Mouse (Mus musculus) brown adipose tissue, adult 24 weeks (tissue): ENCODE data around the gene Grm2. TPM values are rescaled to one million over a fixed set of nuclear protein-coding genes. Genes with fewer than 3 reads are reported as not detected.
A peak's percentile ranks its signal among the peaks of the same experiment; 100 is the strongest.

ENCODE experiments used
- H3K27ac ChIP-seq: fragments of 200-500 bp; replicated peaks from 2 replicates; pipeline ENCODE4 v1.5.1; 2012; ENCODE audit warnings: low read depth, mild to moderate bottlenecking, low read length
- H3K4me1 ChIP-seq: fragments of 200-500 bp; 2 replicates; pipeline ENCODE4 v1.6.1; 2012; ENCODE audit warnings: low read length, mixed read lengths; ENCODE audit not compliant: control insufficient read depth, insufficient read depth, insufficient read length
- H3K4me3 ChIP-seq: fragments of 200-500 bp; 2 replicates; pipeline ENCODE4 v1.5.1; 2012; ENCODE audit warnings: low read depth, mild to moderate bottlenecking, low read length, moderate library complexity; ENCODE audit not compliant: insufficient read depth
- polyA plus RNA-seq: library from polyadenylated mRNA; stranded (reverse); fragments of >200 nt; gene quantifications from 2 replicates; pipeline ENCODE4 v1.2.4, GENCODE M21; 2012; ENCODE audit not compliant: missing spikeins, insufficient read depth, insufficient read length

Gene Grm2
- not detected in 2 replicates for polyA plus RNA-seq

DNA sequence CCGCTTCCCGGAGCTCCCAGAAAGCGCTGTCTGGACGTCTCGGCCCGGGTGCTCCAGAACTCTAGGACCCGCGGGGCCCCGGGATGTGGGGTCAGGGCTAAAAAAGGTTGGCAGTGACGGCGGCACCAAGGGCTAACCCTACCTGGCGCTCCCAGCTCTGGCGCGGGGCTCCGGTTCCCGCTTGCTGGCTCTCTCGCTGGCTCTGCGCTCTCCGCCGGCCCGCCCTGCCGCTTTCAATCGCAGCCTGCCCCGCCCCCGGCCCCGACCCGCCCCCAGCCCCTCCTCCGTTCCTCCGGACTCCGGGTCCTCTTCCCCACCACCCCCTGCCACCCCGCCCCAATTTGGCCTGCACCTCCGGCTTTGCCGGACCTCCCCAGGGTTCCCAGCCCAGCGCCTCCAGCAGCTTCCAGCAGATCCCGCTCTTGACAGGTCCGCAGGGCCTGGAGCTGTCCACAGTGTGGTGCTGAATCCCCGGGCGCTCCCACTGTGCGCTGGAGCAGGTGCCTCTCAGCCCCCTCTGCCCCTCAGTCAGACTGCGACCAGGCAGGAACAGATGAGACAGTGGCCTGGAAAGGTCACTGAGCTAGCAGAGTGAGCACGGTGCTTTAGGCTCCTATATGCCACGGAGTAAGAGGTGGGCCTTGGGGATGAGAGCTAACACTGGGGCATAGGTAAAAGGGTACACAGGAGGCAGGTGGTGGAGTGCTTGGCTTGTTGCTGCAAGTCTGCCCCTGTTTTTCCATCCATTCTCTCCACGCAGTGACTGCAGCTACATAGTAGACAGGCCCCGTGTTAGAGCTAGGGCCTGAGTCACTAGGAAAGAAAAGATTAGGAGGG is at the start of gene Grm2:
TSS of gene Grm2 (minus strand) at position 199 of the 837 bp plus-strand sequence.
- no peak within 1 kb of the TSS for H3K27ac ChIP-seq
- no peaks in the 10 kb centered on the region for H3K4me1 ChIP-seq
- no peak within 1 kb of the TSS for H3K4me3 ChIP-seq

- Histone ChIP-seq H3K27ac (no peak overlapping the region), H3K4me1 (no peaks in the 10 kb centered on the region), H3K4me3 (no peak overlapping the region)
Observed at GRCm38 (mm10) chr9:106692973-106693481, 37.1 kb upstream of the Grm2 start.

GRCm38 (mm10) chr9:106688834-106689233 is 33.0 kb upstream of the Grm2 start:
- Histone ChIP-seq H3K4me3 (no peak overlapping the region), H3K27ac (no peak overlapping the region), H3K4me1 (peaks cover 3% of the 10 kb centered on the region; the same call in 1 of the 2 replicates)

DNA sequence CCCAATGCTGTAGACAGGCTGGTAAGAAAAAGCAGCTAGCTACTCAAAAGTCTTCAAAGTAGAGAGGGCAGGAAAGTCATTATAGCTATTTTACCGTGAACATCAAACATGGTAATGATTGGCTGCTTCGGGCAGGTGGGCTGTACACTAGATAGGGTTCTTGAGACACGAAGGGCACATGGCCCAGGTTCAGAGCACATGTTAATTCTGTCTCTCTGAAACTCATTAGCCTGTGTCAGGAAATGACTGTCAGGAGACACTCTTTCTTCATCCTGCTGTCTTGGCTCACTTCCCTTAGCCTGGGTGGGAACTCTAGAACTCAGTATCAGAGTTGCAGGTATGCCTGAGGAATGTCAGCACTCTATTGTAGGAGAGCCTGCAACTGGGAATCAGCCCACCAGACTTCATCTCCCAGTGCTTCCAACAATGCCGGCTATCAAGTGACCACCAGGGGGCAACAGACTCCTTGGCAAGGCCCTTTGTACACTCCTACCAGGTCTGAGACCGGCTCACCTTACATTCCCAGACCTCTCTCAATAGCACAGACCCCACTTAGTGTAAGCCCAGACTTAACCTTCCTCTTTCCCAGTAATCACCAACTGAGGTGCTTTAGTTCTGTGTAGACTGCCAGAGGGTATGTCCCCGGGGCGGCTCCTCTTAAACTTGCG is 31.2 kb upstream of the Grm2 start:
- no peak overlapping the region for H3K27ac ChIP-seq
- H3K4me3 ChIP-seq: no peak overlapping the region
- H3K4me1 ChIP-seq: peaks cover 3% of the 10 kb centered on the region; the same call in 1 of the 2 replicates

DNA sequence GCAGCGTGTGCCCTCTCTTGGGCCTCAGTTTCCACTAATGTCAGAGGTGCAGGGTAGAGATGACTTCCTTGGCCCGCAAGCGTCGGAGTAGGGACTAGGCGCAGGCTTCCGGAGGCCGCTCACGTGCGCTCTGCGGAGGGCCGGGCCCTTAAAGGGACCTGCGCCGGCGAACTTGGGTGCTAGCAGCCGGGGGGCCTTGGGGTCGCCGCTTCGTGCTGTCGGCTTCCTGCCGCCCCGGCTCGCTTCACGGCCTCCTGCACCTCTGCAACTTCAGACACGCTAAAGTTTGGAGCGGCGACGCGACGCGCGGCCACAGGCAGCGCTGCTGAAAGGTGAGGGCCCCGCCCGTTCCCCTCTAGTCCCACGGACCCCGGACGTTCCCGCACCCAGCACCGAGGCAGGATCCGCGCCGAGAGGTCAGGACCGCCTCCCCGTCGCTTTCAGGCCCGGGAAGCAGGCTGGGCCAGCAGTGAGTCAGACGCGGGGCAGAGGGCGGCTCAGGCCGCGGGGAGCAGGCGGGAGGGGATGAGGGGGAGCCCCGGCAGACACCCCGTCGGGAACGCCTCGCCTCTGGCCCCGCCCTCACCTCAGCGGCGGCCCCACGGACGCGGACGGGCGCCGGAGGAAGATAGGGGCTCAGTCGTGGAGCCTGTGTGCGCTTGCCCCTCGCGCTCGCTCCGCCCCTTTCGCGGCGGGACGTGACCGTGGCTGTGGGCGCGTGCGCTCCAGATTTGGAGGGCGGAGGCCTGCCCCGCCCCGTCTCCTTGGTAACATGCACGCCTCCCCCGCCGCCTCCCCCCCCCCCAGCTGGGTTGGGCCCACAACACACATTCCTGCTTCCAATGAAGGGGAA is 29.6 kb upstream of the Grm2 start, which contains the start of gene Tex264:
TSS of gene Tex264 (minus strand) at position 679 of the 853 bp plus-strand sequence.
- Histone ChIP-seq H3K4me1 (peaks cover 3% of the 10 kb centered on the region; the same call in 1 of the 2 replicates), H3K4me3 (peak within 1 kb of the TSS; percentile 96), H3K27ac (peak within 1 kb of the TSS; percentile 75)

GRCm38 (mm10) chr9:106684918-106685248 is 29.0 kb upstream of the Grm2 start:
- peak overlapping the region; percentile 96 for H3K4me3 ChIP-seq
- H3K27ac ChIP-seq: peak overlapping the region; percentile 75
- H3K4me1 ChIP-seq: peaks cover 3% of the 10 kb centered on the region; the same call in 1 of the 2 replicates

DNA sequence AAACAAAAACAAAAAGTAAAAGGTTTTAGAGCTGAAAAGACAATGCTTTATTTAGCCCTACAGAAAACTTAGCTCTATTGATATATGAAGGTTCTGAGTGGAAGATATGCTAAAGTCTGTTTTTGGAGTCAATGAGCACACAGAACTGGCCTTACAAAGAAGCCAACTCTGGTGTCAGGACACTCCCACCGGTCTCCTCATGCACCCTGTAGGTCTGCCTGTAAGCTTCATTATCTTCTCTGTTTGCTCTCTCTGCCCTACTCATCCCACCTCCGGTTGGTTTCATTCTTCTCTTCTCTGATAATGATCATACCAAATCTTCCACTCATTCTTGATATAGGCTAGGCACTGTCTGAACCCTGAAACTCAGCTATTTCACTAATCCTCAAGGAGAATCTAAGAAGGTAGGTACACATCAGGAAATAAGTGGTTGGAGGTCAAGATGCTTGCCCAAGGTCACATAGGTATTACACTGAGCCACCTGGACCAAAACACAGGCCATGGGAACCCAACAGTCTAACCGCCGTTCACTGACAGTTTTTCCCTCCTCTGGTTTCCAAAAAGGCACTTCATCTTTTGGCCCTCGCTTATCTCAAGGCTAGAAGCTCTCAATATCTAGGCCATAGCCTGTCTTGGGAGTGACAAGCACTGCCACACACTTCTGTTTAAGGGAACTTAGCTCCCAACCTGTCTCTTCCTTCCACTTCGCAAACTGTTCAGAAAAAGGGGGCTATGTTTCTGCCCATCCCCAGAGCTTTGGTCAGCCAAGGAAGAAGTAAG is 28.4 kb upstream of the Grm2 start:
- 0 out of 2 replicates have a peak overlapping the region, but pooled peaks have one; percentile 75 for H3K27ac ChIP-seq
- H3K4me3 ChIP-seq: peak overlapping the region; percentile 96
- peaks cover 3% of the 10 kb centered on the region; the same call in 1 of the 2 replicates for H3K4me1 ChIP-seq

GRCm38 (mm10) chr9:106681026-106681425 is 25.1 kb upstream of the Grm2 start:
- Histone ChIP-seq H3K4me3 (no peak overlapping the region), H3K4me1 (peaks cover 3% of the 10 kb centered on the region; the same call in 1 of the 2 replicates), H3K27ac (no peak overlapping the region)

- no peaks in the 10 kb centered on the region; the same call in 1 of the 2 replicates for H3K4me1 ChIP-seq
- no peak overlapping the region for H3K4me3 ChIP-seq
- no peak overlapping the region for H3K27ac ChIP-seq
Observed at GRCm38 (mm10) chr9:106678242-106678641, 22.4 kb upstream of the Grm2 start.

DNA sequence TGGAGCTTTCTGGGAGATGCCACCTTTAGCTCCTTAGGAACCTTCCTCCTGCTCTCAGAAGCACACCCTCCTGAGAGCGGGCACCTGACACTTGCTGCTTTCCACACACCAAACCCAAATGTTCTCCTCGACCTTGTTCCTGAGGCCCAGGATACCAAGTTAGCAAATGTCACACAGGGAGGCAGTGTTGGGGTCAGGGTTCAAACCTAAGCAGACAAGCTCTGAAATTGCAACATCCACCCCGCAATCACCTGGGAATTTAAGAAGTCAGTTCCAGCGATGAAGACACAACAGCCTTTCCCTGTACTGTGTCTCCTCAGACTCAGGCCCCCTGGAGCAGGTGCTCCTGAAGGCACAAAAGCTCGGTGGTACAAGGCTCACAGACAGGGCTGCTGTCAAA is 21.8 kb upstream of the Grm2 start:
- Histone ChIP-seq H3K4me1 (no peaks in the 10 kb centered on the region; the same call in 1 of the 2 replicates), H3K4me3 (no peak overlapping the region), H3K27ac (peak overlapping the region; percentile 77)

- no peak overlapping the region for H3K4me3 ChIP-seq
- H3K4me1 ChIP-seq: no peaks in the 10 kb centered on the region; the same call in 1 of the 2 replicates
- H3K27ac ChIP-seq: no peak overlapping the region
Observed at GRCm38 (mm10) chr9:106676571-106676970, 20.7 kb upstream of the Grm2 start.

DNA sequence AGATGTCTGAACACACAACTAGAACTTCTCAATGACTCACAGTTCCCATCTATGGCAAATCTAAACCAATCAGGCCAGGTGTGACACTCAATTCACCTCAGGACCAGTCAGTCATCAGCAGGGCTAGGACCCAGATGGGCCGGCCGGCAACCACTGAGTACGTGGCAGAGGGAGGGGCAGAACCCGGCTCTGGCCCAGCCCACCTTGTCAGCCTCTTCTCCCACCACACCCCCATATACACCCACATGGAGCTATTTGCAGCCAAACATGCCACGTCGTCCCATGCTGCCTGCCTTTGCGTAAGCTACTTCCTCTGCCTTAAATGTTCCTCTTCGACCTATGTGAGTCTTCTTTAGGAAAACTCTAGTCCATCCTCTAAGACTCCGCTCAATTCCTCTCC is 20.1 kb upstream of the Grm2 start:
- H3K27ac ChIP-seq: no peak overlapping the region
- no peaks in the 10 kb centered on the region; the same call in 1 of the 2 replicates for H3K4me1 ChIP-seq

GRCm38 (mm10) chr9:106675480-106675879 is 19.6 kb upstream of the Grm2 start:
- Histone ChIP-seq H3K4me3 (no peak overlapping the region), H3K4me1 (no peaks in the 10 kb centered on the region), H3K27ac (no peak overlapping the region)

More for the DNA sequence above, 20.1 kb upstream of the Grm2 start:
- no peak overlapping the region for H3K4me3 ChIP-seq

DNA sequence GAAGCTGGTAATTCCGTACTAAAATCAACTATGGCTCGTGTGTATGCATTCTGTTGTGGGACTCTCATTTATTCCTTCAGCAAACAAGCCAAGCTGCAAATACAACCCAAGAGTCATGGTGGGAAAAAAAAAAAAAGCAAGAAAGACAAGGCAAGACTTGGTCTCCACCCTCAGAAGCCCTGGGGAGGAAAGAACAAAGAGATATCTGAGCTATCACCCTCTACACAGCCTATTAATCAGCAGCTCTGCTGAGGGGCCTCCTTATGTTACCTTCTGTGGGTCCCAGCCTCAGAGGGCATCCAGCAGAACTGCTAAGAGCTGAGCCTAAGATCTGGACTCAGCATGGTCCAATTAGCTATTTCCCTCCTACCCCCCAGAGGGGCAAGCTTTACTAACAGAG is 18.0 kb upstream of the Grm2 start:
- Histone ChIP-seq H3K4me3 (no peak overlapping the region), H3K4me1 (no peaks in the 10 kb centered on the region), H3K27ac (no peak overlapping the region)
